Mouse (Mus musculus) cortical plate, adult 2 months (tissue): ENCODE data around the gene Harbi1.

Experiments used
- CTCF ChIP-seq: fragments of 200-500 bp; IDR thresholded peaks from 2 replicates; pipeline ENCODE4 v1.5.1; 2011; ENCODE audit warnings: mild to moderate bottlenecking, control low read depth, low read length; ENCODE audit not compliant: insufficient read depth; ENCODE audit errors: extremely low read depth
- POLR2A ChIP-seq: fragments of 200-500 bp; IDR thresholded peaks from 2 replicates; pipeline ENCODE4 v1.6.1; 2011; ENCODE audit warnings: mild to moderate bottlenecking, low read length, control low read depth; ENCODE audit not compliant: insufficient read depth; ENCODE audit errors: extremely low read depth

GRCm38 (mm10) chr2:91676420-91676819 lies 34.2 kb upstream of the Harbi1 start:
- TF ChIP-seq POLR2A (no peak), CTCF (no peak)
